Mouse (Mus musculus): ENCODE measurements around the gene Ttll5.

The Ttll5 gene

DNA sequence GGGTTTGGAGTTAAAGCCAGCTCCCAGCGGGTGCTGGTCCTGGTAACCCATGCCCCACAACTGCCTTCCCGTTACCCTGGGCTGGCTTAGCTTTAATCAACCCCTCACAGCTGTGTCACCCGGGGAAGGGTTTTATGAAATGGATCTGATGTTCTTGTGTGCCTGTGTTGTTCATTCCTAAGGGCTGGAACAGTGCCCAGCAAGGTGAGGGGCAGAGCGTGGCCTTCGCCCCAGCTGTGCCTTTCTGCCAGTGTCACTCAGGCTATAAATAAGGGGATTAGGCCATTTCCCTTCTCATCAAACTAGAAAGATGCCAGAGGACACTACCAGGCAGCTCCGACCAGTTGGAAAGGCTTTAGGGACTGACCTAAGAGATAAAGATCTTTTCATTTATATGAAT is 225.4 kb downstream of the Ttll5 start:
- no peak for DNase-seq (ENCODE audit: low read depth, low spot score)

GRCm38 (mm10) chr12:86051477-86051876 is 227.0 kb downstream of the Ttll5 start:
- DNase-seq (ENCODE audit: low read depth, low spot score) = no peak

DNA sequence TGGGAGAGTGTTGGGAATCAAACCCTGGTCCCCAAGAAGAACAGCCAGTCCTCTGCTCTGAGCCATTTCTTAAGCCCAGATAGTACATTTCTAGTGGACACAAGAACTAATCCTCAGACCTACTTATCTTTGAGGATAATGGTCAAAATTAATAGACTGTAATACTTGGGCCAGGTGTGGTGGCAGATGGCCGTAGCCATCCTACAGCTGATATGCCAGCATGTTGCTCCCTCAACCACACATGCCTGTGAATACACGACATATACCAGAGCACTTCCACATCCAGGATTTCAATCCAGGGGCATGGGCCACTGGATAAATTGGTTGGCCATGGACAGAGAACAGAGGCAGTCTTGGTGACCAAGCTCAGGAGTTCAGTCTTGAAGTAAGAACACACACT is 230.8 kb downstream of the Ttll5 start:
- DNase-seq (ENCODE audit: low read depth, low spot score) = no peak

GRCm38 (mm10) chr12:86056976-86057375 is 232.5 kb downstream of the Ttll5 start:
- no peak for DNase-seq (ENCODE audit: low read depth, low spot score)

- DNase-seq (ENCODE audit: low read depth, low spot score) = no peak
Observed at GRCm38 (mm10) chr12:86057516-86057915, 233.1 kb downstream of the Ttll5 start.

DNA sequence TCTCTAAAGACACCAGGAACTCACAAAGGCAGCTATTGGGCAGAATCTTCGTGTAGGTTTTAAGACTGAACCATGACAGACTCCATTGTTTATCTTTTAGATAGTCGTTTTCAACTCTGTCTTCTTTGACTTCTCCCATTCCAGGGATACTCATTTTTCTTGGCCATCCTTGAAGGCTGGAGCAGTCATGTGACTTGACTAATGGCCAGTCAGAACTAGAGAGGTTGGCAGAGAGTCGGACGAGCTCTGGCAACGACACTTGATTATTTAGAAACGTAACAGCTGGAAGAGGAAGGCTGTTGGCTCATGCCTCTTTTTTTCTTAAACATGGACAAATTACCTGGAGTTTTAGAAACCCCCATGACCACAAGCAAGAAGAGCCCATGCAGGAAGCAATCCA is 234.9 kb downstream of the Ttll5 start:
- no peak for DNase-seq (ENCODE audit: low read depth, low spot score)

DNA sequence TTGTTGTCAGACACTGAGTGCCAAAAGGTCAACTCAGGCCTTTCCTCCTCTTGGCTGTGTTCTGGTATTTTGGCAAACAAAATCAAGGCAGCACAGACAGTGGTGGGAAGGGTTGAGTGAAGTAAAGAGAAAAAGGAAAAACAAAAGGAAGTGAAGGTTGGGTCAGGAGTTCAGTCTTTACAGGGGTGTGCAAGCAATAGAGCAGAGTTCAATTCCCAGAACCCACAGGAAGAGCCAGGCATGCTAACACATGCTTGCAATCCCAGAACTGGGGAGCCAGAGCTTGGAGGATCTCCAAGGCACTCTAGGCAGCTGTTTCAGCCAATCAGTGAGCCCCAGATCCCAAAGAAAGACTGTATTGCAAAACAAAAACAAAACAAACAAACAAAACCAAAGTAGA is 240.3 kb downstream of the Ttll5 start:
- DNase-seq (ENCODE audit: low read depth, low spot score) = no peak

- no peak for DNase-seq (ENCODE audit: low read depth, low spot score)
Observed at GRCm38 (mm10) chr12:86071432-86071831, 247.0 kb downstream of the Ttll5 start.

GRCm38 (mm10) chr12:86074681-86075080 is 250.2 kb downstream of the Ttll5 start:
- no peak for DNase-seq (ENCODE audit: low read depth, low spot score)

GRCm38 (mm10) chr12:86075358-86075757 is 250.9 kb downstream of the Ttll5 start:
- no peak for DNase-seq (ENCODE audit: low read depth, low spot score)

DNA sequence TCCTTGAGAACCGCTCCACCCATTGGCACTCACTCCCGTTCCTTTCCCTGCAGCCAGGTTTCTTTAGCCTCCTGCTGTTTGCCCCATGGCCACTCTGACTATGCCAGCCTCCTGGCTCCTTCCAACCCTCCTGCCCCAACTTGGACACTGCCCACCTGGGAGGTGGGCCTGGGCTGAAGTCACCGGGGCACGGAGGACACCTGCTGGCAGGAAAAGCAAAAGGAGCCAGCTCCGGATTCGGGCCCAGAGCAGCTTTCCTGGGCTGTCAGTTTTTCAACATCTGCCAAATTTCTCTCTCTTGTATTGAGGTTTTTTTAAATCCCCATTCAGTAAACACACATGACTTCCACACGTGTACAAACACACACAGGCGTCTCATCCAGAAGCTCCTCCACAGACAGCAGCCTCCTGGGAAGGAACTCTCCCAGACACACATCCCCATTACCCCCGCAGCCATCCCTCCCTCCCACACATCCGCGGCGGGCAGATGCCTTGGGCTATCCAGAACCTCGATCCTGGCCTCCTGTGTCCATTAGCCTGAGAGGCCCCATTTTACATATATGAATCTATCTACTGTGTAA is 252.0 kb downstream of the Ttll5 start:
- DNase-seq (ENCODE audit: low read depth, low spot score) = no peak

- no peak for DNase-seq (ENCODE audit: low read depth, low spot score)
Observed at GRCm38 (mm10) chr12:86077322-86077721, 252.9 kb downstream of the Ttll5 start.

DNA sequence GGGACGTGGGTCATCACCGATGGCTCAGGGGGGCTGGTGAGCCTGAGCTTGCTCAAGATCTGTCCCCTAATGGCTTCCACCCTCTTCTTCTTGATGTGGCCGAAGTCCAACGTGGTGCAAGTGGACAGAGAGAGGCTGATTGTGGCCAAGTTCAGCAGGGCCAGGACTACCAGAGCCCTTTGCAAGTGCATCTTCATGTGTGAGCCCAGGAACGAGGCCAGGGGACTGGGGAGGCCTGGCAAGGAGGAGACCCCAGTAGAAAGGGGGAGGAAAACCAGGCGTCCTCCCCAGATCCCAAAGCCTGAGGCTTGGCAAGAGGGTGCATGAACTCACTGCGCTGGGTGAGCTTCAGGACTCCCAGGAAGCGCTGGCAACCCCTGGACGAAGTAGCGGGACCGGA is 253.3 kb downstream of the Ttll5 start:
- DNase-seq (ENCODE audit: low read depth, low spot score) = no peak

GRCm38 (mm10) chr12:86078176-86078552 is 253.7 kb downstream of the Ttll5 start:
- no peak for DNase-seq (ENCODE audit: low read depth, low spot score)

- peak; percentile 46 for DNase-seq (ENCODE audit: low read depth, low spot score)
Observed at GRCm38 (mm10) chr12:86078553-86079201, 254.2 kb downstream of the Ttll5 start, which contains the start of gene Tgfb3. Tgfb3 (minus strand) TSS chr12:86079041.

DNA sequence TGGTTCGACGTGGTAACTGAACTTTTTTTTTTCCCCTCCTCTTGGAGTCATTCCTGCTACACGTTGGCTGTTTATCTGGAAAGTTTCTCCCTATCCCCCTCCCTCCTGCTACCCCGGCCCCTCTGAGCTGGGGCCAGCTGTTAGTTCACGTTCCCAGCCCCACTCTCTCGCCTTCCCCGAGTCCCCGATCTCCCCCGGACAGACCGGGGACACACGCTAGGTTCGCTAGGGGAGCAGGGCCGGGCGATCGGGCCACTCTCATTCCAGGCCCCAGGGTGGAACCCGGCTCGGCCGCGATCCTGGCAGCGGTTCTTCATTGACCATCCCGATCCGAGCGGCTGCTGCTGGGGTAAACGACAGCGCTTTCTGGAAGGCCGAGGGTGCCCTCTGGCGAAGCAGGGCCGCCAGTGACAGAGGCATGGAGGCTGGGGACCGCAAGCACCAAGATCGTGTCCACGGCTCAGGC is 254.8 kb downstream of the Ttll5 start:
- DNase-seq (ENCODE audit: low read depth, low spot score) = peak; percentile 80

- peak; percentile 78 for DNase-seq (ENCODE audit: low read depth, low spot score)
Observed at GRCm38 (mm10) chr12:86082481-86083012, 258.1 kb downstream of the Ttll5 start, which contains the start of gene Ift43. Ift43 (plus strand) TSS chr12:86082541.

- DNase-seq (ENCODE audit: low read depth, low spot score) = no peak
Observed at GRCm38 (mm10) chr12:86085873-86086272, 261.4 kb downstream of the Ttll5 start.

GRCm38 (mm10) chr12:86086550-86086949 is 262.1 kb downstream of the Ttll5 start:
- no peak for DNase-seq (ENCODE audit: low read depth, low spot score)

DNA sequence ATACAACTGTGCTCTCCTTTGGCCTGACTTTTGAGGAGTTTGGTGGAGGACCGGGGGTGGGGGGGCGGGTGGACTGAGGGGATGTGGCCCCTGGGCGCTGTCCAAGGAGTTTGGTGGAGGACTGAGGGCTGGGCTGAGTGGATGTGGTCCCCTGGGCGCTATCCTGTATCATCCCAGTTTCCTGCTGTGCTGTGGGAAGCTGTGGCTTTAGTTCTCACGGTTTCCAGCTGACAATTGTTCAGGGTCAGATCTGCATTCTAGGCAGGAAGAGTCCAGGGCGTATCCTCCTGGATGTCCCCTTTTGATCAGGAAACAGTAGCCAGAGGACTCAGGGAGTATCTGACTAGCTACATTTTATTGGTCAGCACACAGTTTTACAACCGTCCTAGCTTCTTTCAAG is 263.6 kb downstream of the Ttll5 start:
- DNase-seq (ENCODE audit: low read depth, low spot score) = no peak

DNA sequence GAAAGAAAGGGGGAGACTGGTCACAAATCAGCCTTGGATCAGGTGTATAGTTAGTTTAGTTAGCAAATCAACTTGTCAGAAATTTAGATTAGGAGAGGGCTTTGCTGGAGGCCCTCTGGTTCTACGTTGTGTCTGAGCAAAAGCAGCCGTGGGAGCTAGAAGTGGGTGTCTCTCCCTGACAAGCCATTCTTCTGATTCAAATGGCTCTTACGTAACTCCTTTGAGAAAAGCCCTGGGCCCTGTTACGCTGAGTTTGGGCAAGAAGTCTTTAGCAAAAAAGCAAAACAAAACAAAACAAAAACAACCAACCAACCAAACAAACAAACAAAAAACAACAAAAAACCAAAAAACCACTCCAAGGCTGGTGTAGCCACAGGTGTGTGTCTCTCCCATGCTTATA is 266.3 kb downstream of the Ttll5 start:
- DNase-seq (ENCODE audit: low read depth, low spot score) = no peak

DNA sequence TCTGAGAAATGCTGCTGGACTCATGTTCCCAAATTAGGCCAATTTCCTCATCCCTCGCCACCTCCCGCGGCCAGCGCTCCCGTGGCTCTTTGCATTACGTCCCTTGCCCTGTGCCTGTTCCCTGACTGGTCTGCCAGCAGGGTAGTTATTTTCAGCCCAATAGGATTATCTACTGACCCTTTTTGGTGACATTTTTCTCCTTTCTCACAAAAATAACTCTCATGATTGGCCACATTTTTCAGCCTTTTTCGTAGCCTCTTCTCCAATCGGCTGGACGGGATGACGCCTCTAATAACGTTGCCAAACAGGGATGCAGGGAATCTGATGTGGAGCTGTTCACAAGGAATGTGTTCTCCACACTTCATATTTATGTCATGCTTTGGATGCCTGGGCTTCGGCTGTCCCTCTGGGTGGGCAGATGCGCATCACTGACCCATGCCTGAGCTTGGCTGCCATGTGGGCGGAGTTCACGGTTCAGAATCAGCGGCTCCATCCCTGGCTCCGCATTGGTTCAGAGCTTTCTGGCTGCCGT is 267.2 kb downstream of the Ttll5 start:
- no peak for DNase-seq (ENCODE audit: low read depth, low spot score)

DNA sequence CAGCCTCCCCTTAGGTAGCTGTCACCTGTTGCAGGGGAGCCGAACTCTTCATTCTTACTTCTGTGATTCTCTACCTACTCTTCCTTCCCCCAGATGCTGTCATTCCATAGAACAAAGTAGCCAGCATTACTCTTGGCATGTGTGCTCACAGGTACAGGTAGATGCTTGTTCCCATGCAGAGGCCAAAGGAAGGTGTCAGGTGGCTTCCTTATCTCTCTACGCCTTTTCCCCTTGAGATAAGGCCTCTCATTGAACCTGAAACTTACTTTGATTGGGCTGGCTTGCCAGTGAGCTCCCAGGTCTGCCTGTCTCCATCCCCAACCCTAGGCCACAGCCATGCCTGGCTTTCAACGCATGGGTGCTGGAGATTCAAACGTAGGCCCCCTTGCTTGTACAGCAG is 269.6 kb downstream of the Ttll5 start:
- DNase-seq (ENCODE audit: low read depth, low spot score) = no peak
